Mouse (Mus musculus) CH12.LX (cell line): ENCODE data around the gene Dok5.

ENCODE experiments used
- CTCF ChIP-seq, 2 experiments: IDR thresholded peaks in 1 of 2; conservative IDR thresholded peaks in 1 of 2; 2 replicates each; pipeline ENCODE4 v1.5.1; 2011 to 2012; ENCODE audit warnings: low read depth in 2 of 2, low read length in 2 of 2, improper control_type of control experiment in 1 of 2, inconsistent platforms in 1 of 2, mild to moderate bottlenecking in 1 of 2, moderate library complexity in 1 of 2
- KAT2A ChIP-seq: IDR thresholded peaks from 2 replicates; pipeline ENCODE4 v1.6.1; 2012; ENCODE audit warnings: low read length, improper control_type of control experiment, inconsistent platforms; ENCODE audit not compliant: insufficient replicate concordance
- NRF1 ChIP-seq: IDR thresholded peaks from 2 replicates; pipeline ENCODE4 v1.6.1; 2014; ENCODE audit warnings: low read depth, mild to moderate bottlenecking, inconsistent platforms, low read length, improper control_type of control experiment, moderate library complexity
- POLR2A ChIP-seq: IDR thresholded peaks from 2 replicates; pipeline ENCODE4 v1.6.1; 2011; ENCODE audit warnings: low read depth, mild to moderate bottlenecking, improper control_type of control experiment, low read length

- TF ChIP-seq POLR2A, result no peak
- TF ChIP-seq CTCF (conservative IDR thresholded peaks at IDR 0.05 in 1 of 2, IDR thresholded peaks at IDR 0.05 in 1 of 2; ENCODE audit: low read depth in 2 of 2, low read length in 2 of 2), result no peak
- TF ChIP-seq KAT2A, result no peak
- TF ChIP-seq NRF1, result no peak
These were observed 18.8 kb upstream of the Dok5 start for GRCm38 (mm10) chr2:170712658-170713285.
